In genomic region chr4:139088982-139089671, GRCm38 (mm10) we compare ENCODE assay signal across 23 mouse cellular contexts. TPM values are rescaled to one million over a fixed set of nuclear protein-coding genes. Genes with fewer than 3 reads are reported as not detected.
A peak's percentile ranks its signal among the peaks of the same experiment; 100 is the strongest.
DNase-seq lines count a peak whose midpoint lies in the region; ATAC-seq and TF ChIP-seq lines count a peak whose summit lies in the region.
"Had no signal": no experiment of that assay in that cellular context is flagged by ENCODE, and none has a peak within 500 bp of the region (broad histone marks: within the 10 kb centered on the region; RNA-seq: fewer than 3 reads in every experiment).

No protein-coding gene starts in this region.

- H3K27ac ChIP-seq in neural tube, embryonic 13.5 days (replicated peaks), result no peak overlapping the region
- no peak overlapping the region for H3K27ac ChIP-seq in neural tube, embryonic 15.5 days (replicated peaks)
- no peak overlapping the region for H3K27ac ChIP-seq in stomach, postnatal 0 days (replicated peaks)
- H3K27ac ChIP-seq: forebrain, embryonic 12.5 days; heart, embryonic 10.5 days; hindbrain, embryonic 14.5 days; kidney, postnatal 0 days; liver, embryonic 14.5 days; stomach, embryonic 15.5 days had no signal

- H3K4me3 ChIP-seq in neural tube, embryonic 13.5 days, result no peak overlapping the region
- no peak overlapping the region for H3K4me3 ChIP-seq in neural tube, embryonic 15.5 days (replicated peaks)
- H3K4me3 ChIP-seq in stomach, postnatal 0 days (ENCODE audit: low read depth, low read length), result no peak overlapping the region
- H3K4me3 ChIP-seq: forebrain, embryonic 12.5 days; heart, embryonic 10.5 days; stomach, embryonic 15.5 days had no signal

- H3K27me3 ChIP-seq in neural tube, embryonic 13.5 days, result peaks cover 61% of the 10 kb centered on the region
- peaks cover 46% of the 10 kb centered on the region for H3K27me3 ChIP-seq in neural tube, embryonic 15.5 days (replicated peaks)
- no peaks in the 10 kb centered on the region for H3K27me3 ChIP-seq in stomach, postnatal 0 days (ENCODE audit: control insufficient read depth, insufficient read depth, low read length)

- 0 out of 2 replicates have a peak overlapping the region, but pooled peaks have one; percentile 38 for H3K9ac ChIP-seq in neural tube, embryonic 13.5 days
- no peak overlapping the region for H3K9ac ChIP-seq in neural tube, embryonic 15.5 days (replicated peaks)
- H3K9ac ChIP-seq in stomach, postnatal 0 days (ENCODE audit: low read length), result no peak overlapping the region
- H3K9ac ChIP-seq: forebrain, embryonic 12.5 days; hindbrain, embryonic 14.5 days; liver, embryonic 14.5 days; stomach, embryonic 15.5 days had no signal

- DNase-seq in kidney, adult 11 months, result peak; percentile 51
- no peak for DNase-seq in kidney, postnatal 10 days
- peak; percentile 51 to 68 for DNase-seq in kidney, postnatal 25 days
- DNase-seq in stomach, postnatal 0 days (ENCODE audit: low spot score), result peak; percentile 42
- no peak for DNase-seq in left cerebral cortex, postnatal 4 days
- no peak for DNase-seq in layer of hippocampus, adult 11-12 months (ENCODE audit: low spot score)
- DNase-seq: adrenal gland, postnatal 36 days; cerebellum, adult 8-10 months; heart, postnatal 10 days; right cerebral cortex, adult 18-20 months had no signal

- TF ChIP-seq EP300 in stomach, postnatal 0 days (optimal IDR thresholded peaks at IDR 0.05), result no peak

- no peak for ATAC-seq in neural tube, embryonic 13.5 days (ENCODE audit: low read depth)
- no peak for ATAC-seq in neural tube, embryonic 15.5 days (ENCODE audit: low FRiP score)
- no peak for ATAC-seq in stomach, postnatal 0 days (ENCODE audit: low FRiP score, low TSS enrichment)
- ATAC-seq: activated CD4-positive, CD25-positive, alpha-beta regulatory T cell, adult 4 months had no signal

- WGBS in neural tube, embryonic 13.5 days, result 64% methylated on average over 9 of the region's 9 CpGs
- 60% methylated on average over 9 of the region's 9 CpGs for WGBS in neural tube, embryonic 15.5 days
- 69% methylated on average over 9 of the region's 9 CpGs for WGBS in stomach, postnatal 0 days

- no peak for TF ChIP-seq CTCF in stomach, postnatal 0 days (IDR thresholded peaks at IDR 0.05; ENCODE audit: low read depth)

- H3K4me1 ChIP-seq in neural tube, embryonic 13.5 days (replicated peaks), result peaks cover 40% of the 10 kb centered on the region
- peaks cover 33% of the 10 kb centered on the region for H3K4me1 ChIP-seq in neural tube, embryonic 15.5 days
- H3K4me1 ChIP-seq in stomach, postnatal 0 days (replicated peaks; ENCODE audit: control insufficient read depth, insufficient read depth), result peaks cover 5% of the 10 kb centered on the region

- H3K9me3 ChIP-seq in neural tube, embryonic 13.5 days, result no peaks in the 10 kb centered on the region
- H3K9me3 ChIP-seq in neural tube, embryonic 15.5 days (replicated peaks), result no peaks in the 10 kb centered on the region
- H3K9me3 ChIP-seq in stomach, postnatal 0 days (ENCODE audit: control insufficient read depth, low read length), result no peaks in the 10 kb centered on the region
- H3K9me3 ChIP-seq: forebrain, embryonic 12.5 days; heart, embryonic 10.5 days; stomach, embryonic 15.5 days had no signal

- H3K4me2 ChIP-seq in neural tube, embryonic 13.5 days, result no peak overlapping the region
- no peak overlapping the region for H3K4me2 ChIP-seq in neural tube, embryonic 15.5 days
- no peak overlapping the region for H3K4me2 ChIP-seq in stomach, postnatal 0 days (replicated peaks; ENCODE audit: low read depth)
- H3K4me2 ChIP-seq: forebrain, embryonic 12.5 days; hindbrain, embryonic 14.5 days; stomach, embryonic 15.5 days had no signal

- intact Hi-C loops in left cerebral cortex, postnatal 4 days (cut with DNase I), result loop anchor here (5.0 to 10.0 kb wide), 3 partner anchors 166 to 248 kb away; no protein-coding TSS in a partner anchor

- no peaks in the 10 kb centered on the region for H3K36me3 ChIP-seq in neural tube, embryonic 13.5 days
- no peaks in the 10 kb centered on the region for H3K36me3 ChIP-seq in neural tube, embryonic 15.5 days
- peaks cover 6% of the 10 kb centered on the region for H3K36me3 ChIP-seq in stomach, postnatal 0 days (ENCODE audit: control insufficient read depth, insufficient read depth, low read length)
- H3K36me3 ChIP-seq: forebrain, embryonic 12.5 days; heart, embryonic 10.5 days; stomach, embryonic 15.5 days had no signal

RNA-seq across cellular contexts. Expression of gene Nbl1, which starts 3.7 kb away (rescaled TPM):
- 49.1 and 59.7 TPM in 2 replicates for polyA plus RNA-seq in neural tube, embryonic 13.5 days (2015; fragmentation: Nextera tagmentation; extraction: Ambion mirVana)
- 47.9 and 51.2 TPM in 2 replicates for polyA plus RNA-seq in neural tube, embryonic 15.5 days (2015; fragmentation: Nextera tagmentation; extraction: Ambion mirVana)
- 53.6 and 58.9 TPM in 2 replicates for polyA plus RNA-seq in stomach, postnatal 0 days (2015; fragmentation: Nextera tagmentation; extraction: Ambion mirVana)
- total RNA-seq in left cerebral cortex, postnatal 4 days (2021), result 10 to 100 TPM; 32.8 to 38.3 TPM
- total RNA-seq: common myeloid progenitor, adult 5-6 weeks; neutrophil, adult 5-6 weeks had no signal

RNA-seq across cellular contexts. Expression of gene Htr6, which starts 13.8 kb away (rescaled TPM):
- polyA plus RNA-seq in neural tube, embryonic 13.5 days (2015; fragmentation: Nextera tagmentation; extraction: Ambion mirVana), result 0.45 and 0.60 TPM in 2 replicates
- 0.80 and 1.0 TPM in 2 replicates for polyA plus RNA-seq in neural tube, embryonic 15.5 days (2015; fragmentation: Nextera tagmentation; extraction: Ambion mirVana)
- 0.05 TPM in 1 of 2 replicates, not detected in the other for polyA plus RNA-seq in stomach, postnatal 0 days (2015; fragmentation: Nextera tagmentation; extraction: Ambion mirVana)
- total RNA-seq in left cerebral cortex, postnatal 4 days (2021), result 1 to 10 TPM; 4.1 to 5.1 TPM
- total RNA-seq: common myeloid progenitor, adult 5-6 weeks; gastrocnemius, postnatal 4 days; heart, postnatal 10 days; neutrophil, adult 5-6 weeks had no signal
- polyA plus RNA-seq: activated CD4-positive, CD25-positive, alpha-beta regulatory T cell, adult 4 months; heart, embryonic 10.5 days; liver, embryonic 14.5 days; spleen, adult 2 months; stomach, embryonic 15.5 days had no signal

RNA-seq across cellular contexts. Expression of gene Minos1, which starts 41.8 kb away (rescaled TPM):
- polyA plus RNA-seq in neural tube, embryonic 13.5 days (2015; fragmentation: Nextera tagmentation; extraction: Ambion mirVana), result 431 and 499 TPM in 2 replicates
- polyA plus RNA-seq in neural tube, embryonic 15.5 days (2015; fragmentation: Nextera tagmentation; extraction: Ambion mirVana), result 440 and 466 TPM in 2 replicates
- 569 and 588 TPM in 2 replicates for polyA plus RNA-seq in stomach, postnatal 0 days (2015; fragmentation: Nextera tagmentation; extraction: Ambion mirVana)
- 100 to 1,000 TPM; 184 TPM for total RNA-seq in left cerebral cortex, postnatal 4 days (2021)

Comparison
In these comparisons a context has a peak if more than half of its experiments do, and no peak if none do; other contexts are left out.
1. DNase-seq: peak in kidney, adult 11 months (single experiment), kidney, postnatal 25 days (2 of 2) and stomach, postnatal 0 days (single experiment); none in kidney, postnatal 10 days (single experiment), left cerebral cortex, postnatal 4 days (single experiment) and layer of hippocampus, adult 11-12 months (single experiment).